Mouse (Mus musculus) lung, adult 2 months (tissue): Measurements from ENCODE around the gene Ly75.

Experiments used
- CTCF ChIP-seq: fragments of 200-500 bp; IDR thresholded peaks from 2 replicates; pipeline ENCODE4 v1.5.1; 2011; ENCODE audit warnings: mild to moderate bottlenecking, low read length, control low read depth; ENCODE audit not compliant: insufficient read depth
- POLR2A ChIP-seq: fragments of 200-500 bp; IDR thresholded peaks from 2 replicates; pipeline ENCODE4 v1.6.1; 2011; ENCODE audit warnings: low read depth, mild to moderate bottlenecking, control low read depth, low read length, borderline replicate concordance; ENCODE audit errors: extremely low read depth

DNA sequence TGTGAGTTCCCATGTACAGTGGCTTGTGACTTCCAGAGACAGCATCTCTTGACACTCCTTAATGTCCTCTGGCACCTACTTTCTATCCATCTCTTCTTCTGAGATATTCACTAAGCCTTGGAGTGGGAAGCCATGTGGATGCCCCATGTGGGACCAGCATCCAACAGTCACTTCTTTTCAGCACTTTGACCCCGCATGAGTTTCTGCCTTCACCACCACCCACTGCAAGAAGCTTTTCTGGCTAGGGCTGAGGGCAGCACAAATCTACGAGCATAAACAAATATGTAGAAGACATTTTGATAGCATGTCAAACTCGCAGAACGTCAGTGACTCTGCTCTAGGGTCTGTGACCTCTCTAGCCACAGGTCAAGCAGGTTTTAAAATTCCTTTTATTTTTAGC lies 9.2 kb upstream of the Ly75 start:
- TF ChIP-seq CTCF, result no peak
- TF ChIP-seq POLR2A, result no peak
